Mouse (Mus musculus) bone marrow macrophage, adult 2 months (primary cell): ENCODE results near the gene Ifi27l2b. TPM values are rescaled to one million over a fixed set of nuclear protein-coding genes. Genes with fewer than 3 reads are reported as not detected.
"Not testable (repeated sequence)": the region's sequence is repeated elsewhere in the genome, so short reads cannot be mapped to it uniquely, and the experiment has no call there.

Experiments
- H3K27ac ChIP-seq: 2 replicates; pipeline ENCODE4 v1.5.1; 2012; ENCODE audit warnings: low read depth, low read length; ENCODE audit not compliant: insufficient read depth
- H3K4me1 ChIP-seq: 2 replicates; pipeline ENCODE4 v1.6.1; 2012; ENCODE audit warnings: low read length; ENCODE audit not compliant: control insufficient read depth, insufficient read depth
- H3K4me3 ChIP-seq: 2 replicates; pipeline ENCODE4 v1.5.1; 2012; ENCODE audit warnings: mild to moderate bottlenecking, low read length, moderate library complexity; ENCODE audit not compliant: insufficient read depth
- CTCF ChIP-seq: IDR thresholded peaks from 2 replicates; pipeline ENCODE4 v1.5.1; 2012; ENCODE audit warnings: low read depth, mild to moderate bottlenecking, low read length, moderate library complexity
- POLR2A ChIP-seq: IDR thresholded peaks from 2 replicates; pipeline ENCODE4 v1.6.1; 2012; ENCODE audit warnings: mild to moderate bottlenecking, low read depth, low read length, borderline replicate concordance
- polyA plus RNA-seq: library from polyadenylated mRNA; stranded (reverse); fragments of >200 nt; gene quantifications from 2 replicates; pipeline ENCODE4 v1.2.4, GENCODE M21; 2012; ENCODE audit not compliant: missing spikeins, insufficient read depth, insufficient read length

The Ifi27l2b gene
- polyA plus RNA-seq, result not detected in 2 replicates

DNA sequence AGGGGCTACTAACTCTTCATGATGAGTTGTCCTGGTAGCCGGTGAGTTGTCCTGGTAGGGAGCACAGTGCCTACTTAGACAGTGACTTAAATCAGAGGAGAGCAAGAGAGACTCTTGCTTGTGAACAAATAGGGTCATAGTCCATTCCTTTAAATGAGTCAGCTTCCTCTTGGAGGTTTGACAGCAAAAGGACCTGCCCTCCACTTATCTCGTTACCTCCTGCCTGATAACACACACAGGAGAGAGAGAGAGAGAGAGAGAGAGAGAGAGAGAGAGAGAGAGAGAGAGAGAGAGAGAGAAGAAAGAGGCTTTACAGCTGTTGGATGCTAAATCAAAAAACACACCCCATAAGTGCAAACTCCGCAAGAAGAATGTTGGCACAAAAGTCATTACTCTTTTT lies at the start of gene Ifi27l2b:
Gene Ifi27l2b, minus strand, starts transcription at position 84 of the 400 bp plus-strand sequence.
- H3K4me1 ChIP-seq, result no peaks in the 10 kb centered on the region
- H3K27ac ChIP-seq, result no peak within 1 kb of the TSS
- TF ChIP-seq POLR2A, result no peak
- TF ChIP-seq CTCF, result no peak
- H3K4me3 ChIP-seq, result no peak within 1 kb of the TSS

DNA sequence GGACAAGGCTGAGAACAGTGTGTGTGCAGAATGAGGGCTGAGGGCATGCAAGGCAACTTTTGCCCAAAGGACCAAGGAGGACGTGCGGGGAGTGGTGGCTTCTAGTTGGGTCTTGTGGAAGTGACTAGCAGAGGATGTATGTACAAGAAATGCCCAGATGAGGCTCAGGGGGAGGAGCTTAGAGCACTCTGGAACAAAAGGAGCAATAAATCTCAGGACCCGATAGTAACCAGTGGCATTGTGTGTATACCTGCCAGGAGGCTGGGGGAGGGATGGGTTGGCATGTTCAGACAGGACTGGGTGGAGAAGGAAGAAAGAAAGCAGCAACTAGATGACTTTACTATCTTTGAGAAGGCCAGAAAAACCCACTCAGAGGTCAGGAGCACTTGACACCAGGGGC lies 47.4 kb upstream of the Ifi27l2b start:
- H3K27ac ChIP-seq, result no peak overlapping the region
- TF ChIP-seq POLR2A (no peak), CTCF (no peak)

GRCm38 (mm10) chr12:103503300-103503699 lies 46.3 kb upstream of the Ifi27l2b start:
- Histone ChIP-seq H3K4me3 (no peak overlapping the region), H3K4me1 (no peaks in the 10 kb centered on the region), H3K27ac (no peak overlapping the region)
- TF ChIP-seq CTCF, result no peak

More for the DNA sequence above, 47.4 kb upstream of the Ifi27l2b start:
- Histone ChIP-seq H3K4me3 (no peak overlapping the region), H3K4me1 (no peaks in the 10 kb centered on the region)

- Histone ChIP-seq H3K27ac (no peak overlapping the region), H3K4me1 (no peaks in the 10 kb centered on the region), H3K4me3 (no peak overlapping the region)
- TF ChIP-seq CTCF (no peak), POLR2A (no peak)
Observed at GRCm38 (mm10) chr12:103499261-103499660, 42.2 kb upstream of the Ifi27l2b start.

GRCm38 (mm10) chr12:103498768-103499167 lies 41.7 kb upstream of the Ifi27l2b start:
- no peak for TF ChIP-seq CTCF
- TF ChIP-seq POLR2A, result no peak
- Histone ChIP-seq H3K4me1 (no peaks in the 10 kb centered on the region), H3K4me3 (no peak overlapping the region), H3K27ac (no peak overlapping the region)

GRCm38 (mm10) chr12:103494486-103494885 lies 37.5 kb upstream of the Ifi27l2b start:
- Histone ChIP-seq H3K27ac (no peak overlapping the region), H3K4me3 (no peak overlapping the region), H3K4me1 (peaks cover 5% of the 10 kb centered on the region)
- TF ChIP-seq POLR2A (no peak), CTCF (peak; percentile 90)

- Histone ChIP-seq H3K4me1 (peaks cover 5% of the 10 kb centered on the region), H3K27ac (no peak overlapping the region), H3K4me3 (no peak overlapping the region)
- TF ChIP-seq CTCF (peak; percentile 60), POLR2A (no peak)
Observed at GRCm38 (mm10) chr12:103492767-103493166, 35.7 kb upstream of the Ifi27l2b start.

- Histone ChIP-seq H3K4me3 (no peak overlapping the region), H3K27ac (peak overlapping the region; percentile 2; the same call in 1 of the 2 replicates), H3K4me1 (peaks cover 5% of the 10 kb centered on the region)
- TF ChIP-seq CTCF (no peak), POLR2A (no peak)
Observed at GRCm38 (mm10) chr12:103491091-103491730, 34.2 kb upstream of the Ifi27l2b start.

GRCm38 (mm10) chr12:103487750-103488149 lies 30.7 kb upstream of the Ifi27l2b start:
- peaks cover 5% of the 10 kb centered on the region for H3K4me1 ChIP-seq
- H3K27ac ChIP-seq, result no peak overlapping the region
- TF ChIP-seq CTCF (no peak), POLR2A (no peak)
- no peak overlapping the region for H3K4me3 ChIP-seq

DNA sequence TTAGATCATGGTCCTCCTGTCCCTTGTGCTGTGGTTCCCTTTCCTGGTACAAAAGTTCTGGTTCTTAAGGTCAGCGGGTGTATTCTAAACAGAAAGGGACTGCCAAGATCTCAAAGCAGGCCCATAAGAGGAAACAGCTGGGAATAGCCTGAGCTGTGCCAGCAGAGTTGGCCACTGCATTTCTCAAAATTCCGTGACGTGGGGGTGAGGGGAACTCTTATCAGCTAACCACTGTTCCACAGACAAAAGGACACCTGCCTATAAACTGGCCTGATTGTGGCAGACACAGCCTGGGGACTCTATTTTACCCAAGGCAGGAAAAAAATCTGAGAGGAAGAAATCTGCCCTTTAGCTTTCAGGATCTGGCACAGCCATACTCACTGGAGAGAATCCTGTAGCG lies 30.3 kb upstream of the Ifi27l2b start:
- peaks cover 5% of the 10 kb centered on the region for H3K4me1 ChIP-seq
- no peak for TF ChIP-seq CTCF
- no peak for TF ChIP-seq POLR2A
- H3K27ac ChIP-seq, result no peak overlapping the region
- no peak overlapping the region for H3K4me3 ChIP-seq

DNA sequence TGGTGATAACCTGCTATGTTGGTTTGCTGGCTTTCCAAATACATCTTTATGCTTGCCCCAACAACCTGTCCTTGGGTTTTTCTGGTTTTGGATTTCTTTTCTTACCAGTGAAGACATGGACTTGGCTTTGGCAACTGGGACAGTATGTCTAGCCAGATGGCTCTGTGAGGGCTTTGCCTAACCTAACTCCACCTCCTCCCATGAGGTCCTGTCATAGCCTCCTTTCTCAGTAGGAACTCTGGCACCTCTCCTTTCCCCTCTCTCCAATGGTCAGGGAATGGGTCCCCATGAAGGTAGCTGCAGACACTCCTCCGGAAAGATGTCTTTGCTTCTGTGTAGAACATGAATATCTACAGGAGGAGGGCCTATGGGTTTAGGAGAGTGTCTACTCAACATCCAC lies 29.7 kb upstream of the Ifi27l2b start:
- TF ChIP-seq POLR2A (no peak), CTCF (no peak)
- Histone ChIP-seq H3K4me3 (no peak overlapping the region), H3K27ac (no peak overlapping the region), H3K4me1 (peaks cover 5% of the 10 kb centered on the region)

DNA sequence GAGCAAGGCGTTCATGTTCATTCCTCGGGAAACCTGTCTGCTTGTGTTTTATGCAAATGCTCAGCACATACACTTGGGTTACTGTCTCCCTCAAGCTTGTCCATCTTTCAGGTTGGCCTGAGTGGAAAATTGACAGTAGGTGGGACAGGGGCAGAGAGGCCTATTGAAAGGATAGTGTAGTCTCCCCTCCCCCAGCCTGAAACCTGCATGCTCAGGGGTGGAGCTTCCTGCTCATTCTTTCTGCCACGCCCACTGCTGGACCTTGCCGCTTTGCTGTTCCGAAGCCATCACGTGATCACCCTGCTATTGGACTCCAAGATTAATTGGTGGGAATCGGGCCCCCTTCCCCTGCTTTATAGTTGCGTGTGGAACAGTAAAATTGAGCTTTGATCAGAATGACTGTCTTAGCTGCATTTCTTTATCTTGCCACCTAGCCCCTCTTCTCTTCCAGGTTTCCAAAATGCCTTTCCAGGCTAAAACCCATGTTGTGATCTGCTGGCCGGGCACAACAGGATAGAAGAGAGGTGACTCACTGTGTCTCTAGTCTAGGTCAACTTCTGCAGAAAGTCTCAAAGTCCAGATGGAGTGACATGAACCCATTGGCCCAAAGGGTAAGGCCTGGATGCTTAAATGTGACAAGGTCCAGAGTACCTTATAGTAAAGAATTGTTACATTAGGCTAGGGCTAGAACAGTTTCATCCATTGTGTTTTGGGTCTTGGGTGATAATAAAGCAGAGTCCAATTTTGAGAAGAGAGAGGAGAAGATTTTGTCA lies 27.4 kb upstream of the Ifi27l2b start:
- H3K27ac ChIP-seq, H3K4me3 ChIP-seq, H3K4me1 ChIP-seq: not testable (repeated sequence)
